Mouse (Mus musculus) megakaryocyte, embryonic 14.5 days (primary cell): ENCODE measurements at regions not wholly inside any gene's neighbourhood (a gene's known extent, or its start where the extent isn't known, plus 50 kb on each side); places are given as distances from the start of the nearest gene placed in this dataset.

ENCODE experiments used
- H3K27me3 ChIP-seq: replicated peaks from 2 replicates; pipeline ENCODE3; 2012; ENCODE audit warnings: inconsistent platforms
- H3K36me3 ChIP-seq: replicated peaks from 2 replicates; pipeline ENCODE3; 2012; ENCODE audit warnings: low read length, inconsistent platforms, mixed read lengths
- H3K4me1 ChIP-seq: 2 replicates; pipeline ENCODE4 v1.6.1; 2012; ENCODE audit warnings: inconsistent platforms
- H3K4me3 ChIP-seq: replicated peaks from 2 replicates; pipeline ENCODE3; 2012; ENCODE audit warnings: moderate library complexity, mild to moderate bottlenecking, inconsistent platforms
- H3K9me3 ChIP-seq: 2 replicates; pipeline ENCODE4 v1.6.1; 2012; ENCODE audit warnings: inconsistent platforms
- FLI1 ChIP-seq: IDR thresholded peaks from 2 replicates; pipeline ENCODE4 v1.6.1; 2012; ENCODE audit warnings: low read length, inconsistent platforms, mixed read lengths
- GATA1 ChIP-seq: IDR thresholded peaks from 3 replicates; pipeline ENCODE4 v1.6.1; 2012; ENCODE audit warnings: mixed read lengths, low read length, inconsistent platforms, borderline replicate concordance

- Histone ChIP-seq H3K27me3 (peaks cover 8% of the 10 kb centered on the region), H3K36me3 (no peaks in the 10 kb centered on the region), H3K9me3 (peaks cover 5% of the 10 kb centered on the region; the same call in 1 of the 2 replicates), H3K4me1 (no peaks in the 10 kb centered on the region), H3K4me3 (no peak overlapping the region)
- no peak for TF ChIP-seq GATA1
- TF ChIP-seq FLI1, result no peak
Observed at GRCm38 (mm10) chr1:152171034-152171790, 81.3 kb upstream of the 1700025G04Rik start.

DNA sequence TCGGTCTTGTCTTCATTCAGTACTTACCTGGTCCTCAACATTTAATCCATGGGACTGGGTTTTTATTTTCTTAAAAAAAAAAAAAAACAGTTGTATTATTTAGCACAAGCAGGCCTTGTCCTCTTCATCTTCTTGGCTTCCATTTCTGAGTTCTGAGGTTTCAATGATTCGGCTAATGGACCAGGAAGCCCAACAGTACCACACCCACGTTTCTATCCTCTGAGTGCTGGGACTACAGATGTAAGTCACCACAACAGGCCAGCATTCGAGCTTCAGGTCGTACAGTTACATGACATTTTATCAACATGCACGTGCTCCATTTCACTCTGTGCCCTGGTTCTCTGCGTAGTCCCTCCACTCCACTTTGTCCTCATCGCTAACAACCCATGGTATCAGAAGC, 80.7 kb upstream of the 1700025G04Rik start:
- Histone ChIP-seq H3K36me3 (no peaks in the 10 kb centered on the region), H3K27me3 (peaks cover 9% of the 10 kb centered on the region), H3K4me1 (no peaks in the 10 kb centered on the region), H3K4me3 (no peak overlapping the region), H3K9me3 (peaks cover 5% of the 10 kb centered on the region; the same call in 1 of the 2 replicates)
- TF ChIP-seq FLI1 (no peak), GATA1 (no peak)

DNA sequence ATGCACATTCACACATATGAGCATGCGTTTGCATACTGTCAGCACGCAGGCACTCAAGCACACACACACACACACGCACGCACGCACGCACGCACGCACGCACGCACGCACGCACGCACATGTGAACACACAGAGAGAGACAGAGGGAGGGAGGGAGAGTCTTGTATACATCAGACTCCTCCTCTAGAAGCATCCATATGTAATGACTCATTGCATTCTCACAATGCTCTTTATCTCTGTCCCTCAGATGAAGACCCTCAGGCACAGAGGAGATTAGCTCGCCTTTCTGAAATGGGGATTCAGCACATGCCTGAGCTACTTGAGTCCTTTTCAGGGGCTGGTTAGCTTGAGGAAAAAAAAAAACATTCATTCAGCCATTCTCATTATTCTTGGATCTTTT, 79.6 kb upstream of the 1700025G04Rik start:
- TF ChIP-seq GATA1 (no peak), FLI1 (no peak)
- Histone ChIP-seq H3K9me3 (peaks cover 5% of the 10 kb centered on the region; the same call in 1 of the 2 replicates), H3K36me3 (no peaks in the 10 kb centered on the region), H3K4me3 (no peak overlapping the region), H3K27me3 (peaks cover 9% of the 10 kb centered on the region), H3K4me1 (no peaks in the 10 kb centered on the region)

DNA sequence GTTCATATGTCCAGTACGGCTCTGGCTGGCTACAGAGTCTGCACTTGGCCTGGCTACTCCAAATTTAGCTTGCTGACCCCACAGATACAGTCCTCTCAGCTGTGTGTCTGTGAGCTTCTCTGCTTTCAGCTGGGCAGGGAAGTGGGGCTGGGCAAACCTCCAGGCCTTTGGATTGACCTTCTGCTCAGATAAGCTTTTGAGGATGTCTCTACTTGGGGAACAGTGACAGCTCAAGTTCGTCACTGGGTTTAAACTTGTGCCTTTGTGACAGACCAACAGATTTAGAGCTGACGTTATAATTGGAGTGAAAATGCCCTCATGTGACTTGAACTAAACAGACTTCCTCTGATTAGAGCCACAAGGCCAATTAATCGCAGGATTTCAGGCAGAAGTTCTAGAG, 78.4 kb upstream of the 1700025G04Rik start:
- Histone ChIP-seq H3K4me3 (no peak overlapping the region), H3K27me3 (peaks cover 9% of the 10 kb centered on the region), H3K9me3 (peaks cover 5% of the 10 kb centered on the region; the same call in 1 of the 2 replicates), H3K36me3 (no peaks in the 10 kb centered on the region), H3K4me1 (no peaks in the 10 kb centered on the region)
- TF ChIP-seq FLI1 (no peak), GATA1 (no peak)

GRCm38 (mm10) chr1:152167716-152168115, 77.8 kb upstream of the 1700025G04Rik start:
- TF ChIP-seq GATA1, result no peak
- no peaks in the 10 kb centered on the region for H3K36me3 ChIP-seq
- H3K27me3 ChIP-seq, result peaks cover 9% of the 10 kb centered on the region
- H3K4me3 ChIP-seq, result no peak overlapping the region
- no peaks in the 10 kb centered on the region for H3K4me1 ChIP-seq
- peaks cover 5% of the 10 kb centered on the region; the same call in 1 of the 2 replicates for H3K9me3 ChIP-seq

GRCm38 (mm10) chr1:152165490-152165905, 75.6 kb upstream of the 1700025G04Rik start:
- Histone ChIP-seq H3K9me3 (peaks cover 5% of the 10 kb centered on the region; the same call in 1 of the 2 replicates), H3K4me1 (0 out of 2 replicates have a peak, but pooled peaks cover 3% of the 10 kb centered on the region), H3K27me3 (peaks cover 9% of the 10 kb centered on the region), H3K4me3 (no peak overlapping the region), H3K36me3 (no peaks in the 10 kb centered on the region)
- TF ChIP-seq FLI1 (no peak), GATA1 (no peak)

DNA sequence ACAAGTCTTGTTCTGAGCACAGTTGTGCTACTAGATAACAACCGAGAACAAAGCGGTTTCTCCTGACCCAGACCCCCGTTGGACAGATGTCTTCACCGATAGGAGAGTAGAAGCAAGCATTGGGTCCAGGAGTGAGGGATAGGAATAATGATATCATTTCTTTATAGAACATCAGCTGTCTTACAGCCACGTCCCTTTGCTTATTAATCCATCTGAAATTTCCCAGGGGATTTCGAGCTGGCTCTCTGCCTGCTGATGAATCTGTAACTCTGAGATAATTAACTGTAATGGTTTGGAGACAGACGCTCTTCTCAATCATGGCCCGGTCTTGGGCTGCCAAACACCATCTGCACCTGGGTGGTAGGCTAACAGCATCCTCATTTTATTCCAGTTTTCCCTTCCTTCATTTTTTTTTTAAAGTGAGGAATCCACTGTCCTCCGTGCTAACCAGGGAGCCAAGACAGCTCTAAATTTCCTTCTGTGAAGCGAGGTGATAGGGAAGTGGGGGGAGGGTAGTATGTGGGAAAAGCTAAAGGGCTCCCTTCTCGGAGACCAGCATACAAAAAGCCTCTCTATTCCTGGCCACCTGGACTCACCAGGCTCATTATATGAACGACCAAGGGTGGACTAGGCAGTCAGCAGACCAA, 75.0 kb upstream of the 1700025G04Rik start:
- TF ChIP-seq GATA1 (no peak), FLI1 (no peak)
- Histone ChIP-seq H3K9me3 (peaks cover 5% of the 10 kb centered on the region; the same call in 1 of the 2 replicates), H3K36me3 (no peaks in the 10 kb centered on the region), H3K27me3 (peaks cover 10% of the 10 kb centered on the region), H3K4me3 (no peak overlapping the region), H3K4me1 (peaks cover 5% of the 10 kb centered on the region; the same call in 1 of the 2 replicates)

DNA sequence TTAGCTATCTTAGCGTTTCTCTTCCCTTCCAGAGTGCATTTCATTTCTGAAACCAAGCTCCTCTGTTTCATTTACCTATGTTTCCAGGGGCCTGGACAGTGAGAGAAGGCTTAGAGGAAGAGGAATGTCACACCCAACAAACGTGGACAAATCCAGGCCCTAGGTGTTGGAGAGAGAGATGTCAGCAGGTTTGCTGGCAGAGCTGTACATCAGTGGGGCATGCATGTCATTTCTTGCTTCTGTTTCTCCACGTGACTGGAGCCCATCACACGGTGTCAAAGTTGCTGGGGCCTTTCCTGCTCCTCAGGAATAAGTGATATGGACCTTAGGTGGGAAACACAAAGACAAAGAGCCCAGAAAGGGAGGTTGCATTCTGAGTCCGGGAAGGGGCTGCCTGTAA, 74.3 kb upstream of the 1700025G04Rik start:
- H3K36me3 ChIP-seq, result no peaks in the 10 kb centered on the region
- H3K27me3 ChIP-seq, result peaks cover 11% of the 10 kb centered on the region
- no peak overlapping the region for H3K4me3 ChIP-seq
- peaks cover 9% of the 10 kb centered on the region; the same call in 1 of the 2 replicates for H3K4me1 ChIP-seq
- TF ChIP-seq FLI1, result no peak
- no peak for TF ChIP-seq GATA1
- H3K9me3 ChIP-seq, result peaks cover 5% of the 10 kb centered on the region; the same call in 1 of the 2 replicates

- no peak for TF ChIP-seq GATA1
- TF ChIP-seq FLI1, result no peak
- no peaks in the 10 kb centered on the region for H3K36me3 ChIP-seq
- peaks cover 3% of the 10 kb centered on the region; the same call in 1 of the 2 replicates for H3K9me3 ChIP-seq
- peaks cover 7% of the 10 kb centered on the region for H3K27me3 ChIP-seq
- H3K4me1 ChIP-seq, result no peaks in the 10 kb centered on the region
- H3K4me3 ChIP-seq, result no peak overlapping the region
Observed at GRCm38 (mm10) chr1:152152474-152152873, 62.5 kb upstream of the 1700025G04Rik start.

- Histone ChIP-seq H3K27me3 (no peaks in the 10 kb centered on the region), H3K4me1 (no peaks in the 10 kb centered on the region), H3K36me3 (no peaks in the 10 kb centered on the region), H3K9me3 (peaks cover 21% of the 10 kb centered on the region), H3K4me3 (no peak overlapping the region)
- TF ChIP-seq FLI1 (no peak), GATA1 (no peak)
Observed at GRCm38 (mm10) chr1:152148731-152149130, 58.8 kb upstream of the 1700025G04Rik start.
